Mouse (Mus musculus): ENCODE measurements around the gene Cabcoco1. TPM values are rescaled to one million over a fixed set of nuclear protein-coding genes. Genes with fewer than 3 reads are reported as not detected.

The Cabcoco1 gene
- polyA plus RNA-seq, 1 experiment: 12.3 TPM

- Histone ChIP-seq H3K36me3 (ENCODE audit: control insufficient read depth, insufficient read depth, low read length) (no peaks in the 10 kb centered on the region), H3K27me3 (replicated peaks; ENCODE audit: control insufficient read depth, insufficient read depth, low read length) (no peaks in the 10 kb centered on the region), H3K27ac (ENCODE audit: insufficient read depth, low read depth, low read length) (no peak overlapping the region), H3K4me1 (ENCODE audit: control insufficient read depth, insufficient read depth, low read length) (no peaks in the 10 kb centered on the region), H3K4me3 (ENCODE audit: insufficient read depth, low read depth, low read length) (no peak overlapping the region)
- TF ChIP-seq CTCF (conservative IDR thresholded peaks at IDR 0.05; ENCODE audit: insufficient read depth, insufficient read length, low read depth, low read length) (no peak), POLR2A (IDR thresholded peaks at IDR 0.05; ENCODE audit: low read depth, low read length) (no peak)
- 89% methylated on average over 7 of the region's 7 CpGs for WGBS
- DNase-seq: no peak
These were observed 153.6 kb downstream of the Cabcoco1 start for GRCm38 (mm10) chr10:68388138-68388537.

Other genes with a start within 250 kb of the Cabcoco1 start
- 3.7 and 4.4 TPM in 2 replicates for gene Tmem26, start 181.8 kb upstream of the Cabcoco1 start, polyA plus RNA-seq (2012; rRNA removed)

Measured in kidney, adult 2 months (tissue).